Mouse (Mus musculus): Measurements from ENCODE around the gene Gngt1.
A peak's percentile ranks its signal among the peaks of the same experiment; 100 is the strongest.

Gene Gngt1

DNA sequence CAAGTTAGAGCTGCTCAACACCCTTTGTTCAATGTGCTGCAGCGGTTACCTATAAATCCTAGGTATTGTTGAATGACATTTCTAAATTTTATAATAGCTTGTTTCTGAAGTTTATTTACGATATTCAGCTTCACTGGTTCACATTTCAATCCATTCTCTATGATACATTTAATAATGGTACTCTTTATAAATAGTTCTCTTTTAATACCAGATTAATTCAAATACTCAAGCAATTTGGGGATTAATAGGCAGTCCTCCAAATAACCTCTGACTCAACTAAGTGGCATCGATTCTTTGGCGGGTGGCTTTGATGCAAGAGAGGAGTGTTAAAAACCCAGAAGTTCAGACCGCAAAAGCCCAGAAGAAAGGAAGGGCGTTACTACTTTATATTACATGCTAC is at the start of gene Gngt1:
TSS of gene Gngt1 (plus strand) at position 301 of the 400 bp plus-strand sequence.
- no peak for DNase-seq (ENCODE audit: low spot score in 2 of 2)

DNA sequence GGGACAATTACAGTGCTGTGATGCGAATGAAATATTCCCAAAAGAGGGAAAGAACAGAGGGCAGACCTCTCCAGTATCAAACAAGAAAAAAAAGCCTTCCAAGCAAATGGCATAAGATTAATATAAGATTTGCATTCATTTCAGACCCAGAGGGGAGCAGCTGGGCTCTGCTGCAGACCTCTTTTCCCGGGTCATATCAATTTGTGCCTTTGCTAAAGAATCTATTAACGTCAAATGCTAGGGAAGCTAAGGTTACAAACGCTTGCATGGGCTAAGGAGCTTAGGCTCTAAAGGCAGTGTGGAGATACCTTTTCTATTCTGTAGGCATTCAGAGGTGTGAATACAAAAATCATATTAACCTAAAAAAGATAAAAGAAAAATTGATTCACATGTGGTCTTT is 38.6 kb upstream of the Gngt1 start:
- DNase-seq (ENCODE audit: low spot score in 2 of 2): no peak

DNA sequence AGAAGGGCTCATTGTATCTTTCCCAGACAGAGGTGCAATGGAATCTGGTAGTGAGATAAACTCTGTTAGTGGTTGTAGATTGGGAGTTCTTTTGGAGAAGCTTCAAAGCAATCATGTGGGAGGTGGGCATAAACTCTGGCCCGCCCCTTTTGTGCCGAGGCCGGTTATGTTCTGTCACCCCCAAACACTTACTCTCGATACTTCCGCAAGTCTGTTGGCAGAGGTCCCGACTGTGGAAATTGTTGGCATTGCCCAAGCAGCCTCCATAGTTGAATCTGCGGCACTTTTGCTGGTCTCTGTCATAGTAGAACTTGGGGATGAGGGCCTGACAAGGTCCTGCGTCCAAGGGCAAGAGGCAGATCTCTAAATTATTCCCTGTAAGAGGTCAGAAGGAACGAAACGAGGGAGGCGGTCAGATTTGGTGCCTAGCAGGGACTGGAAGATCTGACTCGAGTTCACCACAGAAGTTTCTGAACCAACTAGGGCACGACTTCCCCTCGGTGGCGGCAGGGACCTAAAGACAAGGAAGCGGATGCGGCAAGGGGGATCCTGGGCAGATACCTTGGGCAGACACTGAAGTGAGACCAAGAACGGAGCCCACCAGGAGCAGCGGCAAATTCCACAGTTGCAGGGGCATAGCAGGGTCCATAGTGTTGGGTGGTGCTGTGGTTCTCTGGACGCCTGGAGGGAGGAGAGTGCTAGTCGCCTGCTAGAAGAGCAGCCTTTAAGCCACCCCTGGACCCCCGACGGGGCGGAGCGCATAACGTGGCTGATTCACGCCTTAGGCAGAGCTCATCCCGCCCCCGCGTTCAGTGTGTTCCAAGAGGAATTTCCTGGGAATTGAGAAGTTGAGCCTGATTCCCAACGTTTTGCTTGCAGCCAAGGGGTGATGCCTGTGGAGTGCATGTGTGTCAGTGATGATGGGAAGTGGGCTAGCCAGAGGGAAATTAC is 25.6 kb upstream of the Gngt1 start:
- peak in 1 of 2 experiments; percentile 2 for DNase-seq (ENCODE audit: low spot score in 2 of 2)

DNA sequence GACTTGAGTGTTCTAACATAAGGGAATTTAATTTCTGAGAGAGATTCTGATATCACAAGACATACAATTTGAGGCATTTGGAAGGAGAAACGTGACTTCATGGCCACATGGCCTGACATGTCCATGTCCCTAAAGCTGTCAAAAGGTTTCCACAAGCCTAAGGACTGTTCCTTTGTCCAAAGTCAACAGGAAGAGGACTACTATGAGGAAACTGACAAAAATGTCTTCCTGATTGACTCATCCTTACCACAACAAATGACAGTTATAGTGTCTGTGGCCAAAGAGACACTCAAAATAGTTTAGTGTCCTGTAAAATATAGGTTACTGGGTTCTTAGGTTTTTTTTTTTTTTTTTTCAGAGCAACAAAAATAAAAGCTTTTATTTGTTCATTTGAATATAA is 19.9 kb upstream of the Gngt1 start:
- DNase-seq (ENCODE audit: low spot score in 2 of 2): no peak

DNA sequence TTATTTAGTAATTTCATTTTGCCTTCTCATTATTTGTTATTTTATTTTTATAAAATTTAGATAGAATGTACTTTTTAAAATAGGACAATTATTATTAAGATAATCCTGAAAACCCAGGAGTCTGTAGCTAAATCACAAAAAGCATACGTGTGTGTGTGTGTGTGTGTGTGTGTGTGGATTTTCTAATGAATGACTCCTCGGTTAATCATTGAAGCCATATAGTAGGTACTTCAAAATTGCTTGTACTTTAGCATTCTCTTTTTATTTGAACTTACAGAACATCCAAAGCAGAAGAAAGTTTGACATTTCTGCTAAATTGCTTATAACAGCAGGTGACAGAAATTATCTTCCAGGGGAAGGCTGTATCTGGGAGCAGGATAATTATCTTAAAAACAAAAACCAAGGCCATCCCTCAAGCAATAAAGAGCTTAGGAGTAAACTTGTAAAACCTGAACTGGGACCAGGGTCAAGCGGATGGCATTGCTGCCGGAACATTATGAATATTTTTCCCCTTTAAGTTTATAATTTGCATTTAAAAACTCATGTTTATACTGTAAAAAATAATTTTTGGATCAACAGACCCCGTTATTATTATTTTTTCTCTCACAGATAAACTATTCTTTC is 10.8 kb upstream of the Gngt1 start:
- DNase-seq (ENCODE audit: low spot score in 2 of 2): no peak

DNA sequence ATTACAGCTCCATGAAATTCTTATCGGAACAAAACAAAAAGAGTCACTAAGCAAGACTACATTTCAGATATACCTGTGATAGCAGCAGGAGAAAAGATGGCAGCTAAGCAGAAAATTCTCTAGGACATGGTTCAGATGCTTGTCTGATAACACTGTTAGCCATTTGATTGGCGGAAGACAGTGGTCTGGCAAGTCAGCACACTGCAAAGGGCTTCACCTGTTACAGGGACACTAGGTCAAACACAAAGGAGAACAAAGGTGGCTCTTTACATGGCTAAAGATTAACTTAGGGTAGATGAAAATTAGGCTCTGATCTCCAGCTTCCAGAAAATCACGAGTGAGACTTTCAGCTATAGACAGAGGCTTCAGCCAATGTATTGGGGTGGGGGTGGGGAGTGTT is 4.8 kb upstream of the Gngt1 start, which contains the start of gene Tfpi2:
TSS of gene Tfpi2 (minus strand) at position 170 of the 400 bp plus-strand sequence.
- no peak for DNase-seq (ENCODE audit: low spot score in 2 of 2)

DNA sequence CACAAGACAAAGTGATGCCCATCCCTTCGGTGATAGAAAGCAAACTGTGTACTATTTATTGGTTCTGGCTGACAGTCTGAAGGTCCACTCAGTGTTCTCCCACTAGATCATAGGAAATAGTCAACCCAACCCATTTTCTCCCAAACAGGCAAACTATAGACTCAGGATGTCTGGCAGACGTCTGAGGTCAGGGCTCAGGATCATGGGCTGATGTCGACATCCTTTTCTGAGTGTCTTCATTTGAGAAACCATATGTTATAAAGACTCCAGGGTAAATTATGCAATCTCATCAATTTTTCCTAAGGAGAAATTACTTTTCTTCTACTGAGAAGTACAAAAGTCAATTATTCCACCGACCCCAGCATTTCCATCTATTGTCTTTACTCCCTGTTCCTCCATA is 4.5 kb downstream of the Gngt1 start:
- DNase-seq (ENCODE audit: low spot score in 2 of 2): no peak

DNA sequence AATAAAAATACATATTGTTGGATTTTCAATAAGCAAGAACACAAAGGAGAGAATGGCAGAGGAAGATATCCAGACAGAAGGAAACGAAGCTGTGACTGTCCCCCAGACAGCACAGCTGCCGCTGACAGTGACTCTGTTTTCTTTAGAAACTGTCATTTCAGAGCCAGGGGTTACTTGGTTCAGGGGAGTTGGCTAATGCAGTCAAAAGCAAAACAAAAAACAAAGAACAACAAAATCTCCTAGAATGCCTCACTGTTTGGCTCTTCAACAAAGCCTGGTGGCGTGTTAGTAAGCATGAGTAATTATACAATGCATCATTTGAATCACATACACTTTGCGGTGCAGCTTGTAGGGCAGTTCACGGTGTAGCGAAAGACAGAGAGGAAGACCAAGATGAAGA is 5.7 kb downstream of the Gngt1 start:
- DNase-seq (ENCODE audit: low spot score in 2 of 2): no peak

DNA sequence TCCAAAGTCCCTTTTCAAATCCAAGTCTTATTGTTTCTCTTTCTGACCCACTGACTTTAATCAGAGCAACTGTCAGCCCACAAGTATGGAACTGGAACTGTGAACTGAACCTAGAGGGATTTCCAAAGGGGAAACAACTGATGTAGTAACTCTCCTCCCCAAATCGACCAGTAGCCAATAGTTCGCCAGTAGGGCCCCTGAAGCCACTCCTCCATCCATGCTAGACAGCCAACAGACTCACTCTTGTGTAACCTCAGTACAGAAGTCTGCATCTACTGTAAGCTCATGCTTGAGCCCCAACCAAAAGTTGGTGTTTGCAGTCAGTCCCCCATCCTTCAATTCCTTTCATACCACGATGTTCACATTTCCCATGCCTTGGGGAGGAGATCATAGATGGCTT is 7.1 kb downstream of the Gngt1 start:
- DNase-seq (ENCODE audit: low spot score in 2 of 2): no peak

DNA sequence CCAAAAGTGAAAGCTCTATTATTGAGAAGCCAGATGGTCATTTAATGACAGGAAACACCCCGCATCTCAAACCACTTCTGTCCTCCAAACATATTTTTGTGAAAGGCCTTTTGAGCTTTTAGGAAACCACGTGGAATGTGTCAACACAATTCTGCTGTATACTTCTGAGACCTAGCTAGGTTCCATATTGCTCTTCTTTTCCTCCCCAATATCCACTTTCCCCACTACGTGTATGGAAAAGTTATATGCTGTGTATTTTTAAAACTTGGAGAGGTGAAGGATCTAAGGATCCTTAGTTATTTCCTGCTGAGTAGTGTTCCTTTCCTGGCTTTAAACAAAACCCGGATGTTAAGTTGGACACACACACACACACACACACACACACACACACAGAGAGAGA is 9.9 kb downstream of the Gngt1 start:
- no peak for DNase-seq (ENCODE audit: low spot score in 2 of 2)

DNA sequence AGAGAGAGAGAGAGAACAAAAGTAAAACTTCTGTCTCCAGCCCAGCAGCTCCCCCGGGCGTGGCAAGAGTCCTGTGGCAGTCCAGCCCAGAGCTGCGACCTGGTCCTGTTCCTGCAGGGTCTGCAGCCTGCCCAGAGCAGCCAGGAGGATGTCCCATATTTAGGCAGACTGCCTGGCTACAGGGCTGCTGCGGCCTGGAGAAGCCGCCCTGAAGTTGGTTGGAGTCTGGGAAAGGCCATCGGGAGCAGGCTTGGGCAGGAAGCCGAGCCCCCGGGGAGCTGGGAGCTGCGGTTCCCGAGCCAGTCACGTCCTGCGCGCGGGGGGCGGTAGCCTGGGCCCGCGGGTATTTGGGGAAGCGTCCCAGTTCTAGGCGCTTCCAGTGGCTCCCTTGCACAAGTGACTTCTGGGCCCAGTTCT is 10.3 kb downstream of the Gngt1 start, which contains the start of gene Gng11:
TSS of gene Gng11 (plus strand) at position 15 of the 417 bp plus-strand sequence.
- DNase-seq (ENCODE audit: low spot score in 2 of 2): peak in 1 of 2 experiments; percentile 9

DNA sequence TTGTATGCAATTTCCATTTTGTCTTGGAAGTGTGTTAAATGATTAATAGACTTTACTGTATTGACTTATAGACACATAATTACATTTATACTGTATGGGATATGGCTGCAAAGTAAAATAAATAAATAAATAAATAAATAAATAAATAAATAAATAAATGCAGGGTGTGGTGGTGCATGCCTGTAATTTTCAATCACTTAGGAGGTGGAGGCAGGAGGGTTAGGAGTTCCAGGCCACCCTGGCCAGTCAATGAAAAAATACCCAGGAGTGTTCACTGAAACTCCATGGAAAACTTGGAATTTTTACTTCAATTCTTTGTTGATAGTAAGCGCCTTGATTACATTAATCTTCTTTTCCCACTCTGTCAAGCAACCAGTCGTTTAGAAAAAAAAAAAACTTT is 11.2 kb downstream of the Gngt1 start:
- no peak for DNase-seq (ENCODE audit: low spot score in 2 of 2)

DNA sequence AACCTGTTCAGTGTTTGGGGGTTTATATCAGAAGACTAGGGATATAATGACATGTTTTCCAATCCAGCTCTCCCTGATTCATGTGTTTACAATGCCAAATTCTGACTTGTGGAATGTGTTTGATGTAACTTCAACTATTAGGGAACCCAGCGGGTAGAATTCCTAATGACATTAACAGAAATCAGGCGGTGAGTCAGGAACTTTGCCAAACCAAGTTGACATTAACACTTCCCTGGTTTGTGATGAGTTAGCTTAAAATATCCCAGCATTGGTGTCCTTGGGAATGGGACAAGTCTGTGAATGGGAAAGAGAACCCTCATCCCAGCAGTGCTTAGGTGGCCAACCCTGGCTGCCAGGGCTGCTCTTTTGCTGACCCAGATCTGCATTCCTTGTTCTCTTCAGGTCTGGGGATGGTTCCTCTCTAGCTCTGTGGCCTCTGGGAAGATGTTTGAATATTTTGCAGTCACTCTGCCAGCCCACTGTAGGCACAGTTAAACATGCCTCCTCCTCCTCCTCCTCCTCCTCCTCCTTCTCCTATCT is 15.0 kb downstream of the Gngt1 start:
- DNase-seq (ENCODE audit: low spot score in 2 of 2): no peak

DNA sequence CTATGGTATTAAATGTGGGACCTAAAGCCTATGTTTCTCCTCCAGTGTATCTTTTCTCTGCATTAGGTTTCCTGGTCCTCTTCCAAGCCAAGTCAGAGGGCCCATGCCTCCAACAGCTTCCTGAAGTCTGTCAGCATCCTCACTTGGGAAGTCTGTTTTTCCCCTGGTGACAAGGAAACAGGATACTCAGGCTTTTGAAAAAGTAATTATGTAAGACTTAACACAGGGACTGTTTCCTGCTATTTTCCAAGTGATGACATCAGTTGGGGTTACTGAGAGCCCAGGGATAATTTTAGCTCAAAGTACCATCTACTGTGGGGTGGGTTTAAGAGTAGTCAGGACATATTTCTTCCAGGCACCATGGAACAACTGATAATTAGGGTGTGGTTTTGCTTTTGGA is 16.0 kb downstream of the Gngt1 start:
- no peak for DNase-seq (ENCODE audit: low spot score in 2 of 2)

DNA sequence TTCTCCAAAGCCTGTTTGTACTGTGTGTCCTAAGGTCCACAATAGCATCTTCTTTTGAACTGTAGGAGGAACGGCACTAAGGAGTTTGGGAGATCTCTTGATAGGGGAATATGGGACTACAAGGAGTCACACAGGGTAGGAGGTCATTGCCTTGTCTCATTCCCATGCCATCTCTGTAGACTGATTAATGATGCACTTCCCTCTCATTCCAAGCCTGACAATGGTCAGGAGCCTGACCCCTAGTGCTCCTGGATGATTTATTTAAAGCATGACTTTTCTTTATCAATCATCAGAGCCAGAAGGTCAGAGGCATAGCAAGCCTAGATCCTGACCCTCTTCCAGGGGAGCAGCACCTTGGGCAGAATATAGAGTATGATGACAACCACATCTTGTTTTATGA is 29.1 kb downstream of the Gngt1 start:
- DNase-seq (ENCODE audit: low spot score in 2 of 2): no peak

DNA sequence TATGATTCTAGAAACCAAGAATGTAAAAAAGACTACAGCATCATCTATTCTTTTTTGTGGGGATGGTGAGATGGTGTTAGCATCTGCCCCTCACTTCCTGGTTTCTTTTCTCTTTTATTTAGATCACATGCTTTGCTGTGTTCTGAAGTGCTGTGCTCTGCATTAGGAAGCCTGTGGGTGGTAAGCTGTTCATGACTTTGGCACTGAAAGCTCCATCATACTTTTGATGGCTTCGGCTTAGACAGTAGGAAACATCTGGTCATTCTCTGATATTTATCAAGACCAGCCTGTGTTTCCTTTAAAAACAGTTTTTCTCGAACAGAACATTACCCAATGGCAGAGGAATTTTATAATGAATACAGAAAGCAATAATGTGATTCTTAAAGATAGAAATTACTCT is 32.8 kb downstream of the Gngt1 start:
- no peak for DNase-seq (ENCODE audit: low spot score in 2 of 2)

DNA sequence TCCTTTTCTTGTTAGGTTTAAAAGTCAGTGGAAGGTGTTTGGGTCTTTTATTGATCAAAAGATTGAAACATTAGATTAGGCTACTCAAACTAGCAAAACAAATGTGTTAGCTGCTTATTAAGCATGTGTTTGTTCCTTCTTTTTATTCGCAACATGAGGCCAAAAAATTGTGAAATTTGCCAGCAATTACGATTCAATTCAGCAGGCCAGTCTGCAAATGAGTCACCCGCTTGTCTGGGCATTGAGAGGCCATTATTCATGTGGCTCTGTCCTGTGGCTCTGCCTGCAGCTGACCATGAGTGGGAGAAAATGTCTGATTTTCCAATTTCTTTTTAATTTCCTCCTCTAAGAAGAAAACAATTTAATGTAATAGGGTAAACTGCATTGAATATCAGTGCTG is 37.4 kb downstream of the Gngt1 start:
- no peak for DNase-seq (ENCODE audit: low spot score in 2 of 2)

DNA sequence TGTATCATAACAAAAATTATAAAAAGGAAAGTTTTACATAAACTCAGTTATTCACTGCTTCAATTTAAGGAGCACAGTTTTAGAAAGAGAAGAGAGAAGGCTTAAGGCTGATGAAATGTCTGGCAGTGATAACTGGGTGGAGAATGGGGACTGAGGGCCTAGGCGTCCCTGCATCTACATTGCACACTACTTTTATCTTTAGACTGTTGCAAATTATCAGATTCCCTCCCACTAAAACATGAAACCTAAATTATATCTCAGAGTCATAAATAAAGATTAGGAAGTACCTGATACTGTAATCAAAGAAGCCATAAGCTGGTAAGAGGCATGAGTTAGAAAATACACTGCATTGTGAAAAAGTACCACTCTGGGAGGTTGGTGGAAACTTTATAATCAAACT is 48.2 kb downstream of the Gngt1 start:
- DNase-seq (ENCODE audit: low spot score in 2 of 2): no peak

Data from left cerebral cortex, adult 9 months (tissue).